Mouse (Mus musculus): ENCODE results near the gene Prkg1. TPM values are rescaled to one million over a fixed set of nuclear protein-coding genes. Genes with fewer than 3 reads are reported as not detected.
"Not testable (repeated sequence)": the region's sequence is repeated elsewhere in the genome, so short reads cannot be mapped to it uniquely, and the experiment has no call there.

Gene Prkg1
- total RNA-seq, 2 experiments from 2014 or later: 16.1 to 19.0 TPM

DNA sequence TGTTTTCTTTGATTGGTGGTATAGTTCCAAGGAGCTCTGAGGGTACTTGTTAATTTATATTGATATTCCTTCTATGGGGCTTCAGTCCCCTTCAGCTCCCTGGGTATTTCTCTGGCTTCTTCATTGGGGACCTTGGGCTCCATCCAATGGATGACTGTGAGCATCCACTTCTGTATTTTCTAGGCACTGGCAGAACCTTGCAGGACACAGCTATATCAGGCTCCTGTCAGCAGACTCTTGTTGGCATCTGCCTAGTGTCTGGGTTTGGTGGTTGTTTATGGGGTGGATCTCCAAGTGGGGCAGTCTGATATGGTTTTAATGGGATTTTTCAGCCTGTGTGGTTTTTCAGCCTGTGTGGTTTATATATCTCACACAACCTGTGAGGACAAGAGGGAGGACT lies 412.0 kb downstream of the Prkg1 start:
- DNase-seq (ENCODE audit: low spot score in 2 of 2); intact Hi-C loops (cut with DNase I): not testable (repeated sequence)

DNA sequence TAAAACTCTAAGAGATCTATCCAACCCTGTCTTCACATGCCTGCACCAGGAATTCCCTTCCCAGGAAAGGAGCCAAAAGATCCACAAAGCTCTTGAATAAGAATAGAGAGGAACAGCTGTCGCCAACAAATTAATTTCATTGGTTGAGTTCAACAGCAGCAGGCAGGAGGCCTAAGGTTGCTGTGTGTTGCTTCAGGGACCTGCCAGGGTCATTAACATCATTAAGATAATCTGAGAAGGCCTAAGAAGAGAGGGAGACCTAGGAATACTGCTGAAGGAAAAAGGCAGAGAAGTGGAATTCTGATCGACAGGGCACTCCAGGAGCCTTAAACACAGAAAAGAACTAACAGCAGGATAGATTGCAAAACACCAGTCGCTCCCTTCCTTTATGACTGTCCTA lies 413.0 kb downstream of the Prkg1 start:
- intact Hi-C loops (cut with DNase I): no loop called here
- no peak for DNase-seq (ENCODE audit: low spot score in 2 of 2)

DNA sequence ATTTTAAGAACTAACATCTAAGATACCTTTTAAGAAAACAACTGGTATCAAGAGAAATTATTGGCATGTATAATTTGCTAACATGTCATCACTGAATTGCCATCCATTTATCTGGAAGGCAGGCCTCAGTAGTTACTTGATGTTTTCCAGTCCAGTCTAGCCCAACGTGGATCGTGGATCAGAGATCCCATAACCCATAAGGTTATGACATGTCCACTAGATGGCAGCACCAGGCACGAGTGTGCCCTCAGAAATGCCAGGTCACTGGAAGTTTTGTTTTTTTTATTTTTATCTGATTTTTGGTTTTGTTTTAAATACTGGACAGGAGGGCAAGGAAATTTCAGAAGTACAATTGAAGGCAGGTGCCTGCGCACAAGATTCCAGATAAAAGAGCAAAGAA lies 422.7 kb downstream of the Prkg1 start:
- peak in 1 of 2 experiments; percentile 10 for DNase-seq (ENCODE audit: low spot score in 2 of 2)
- intact Hi-C loops (cut with DNase I): loop anchor here (2.0 to 5.0 kb wide), 2 partner anchors 50 to 339 kb away; no protein-coding TSS in a partner anchor

DNA sequence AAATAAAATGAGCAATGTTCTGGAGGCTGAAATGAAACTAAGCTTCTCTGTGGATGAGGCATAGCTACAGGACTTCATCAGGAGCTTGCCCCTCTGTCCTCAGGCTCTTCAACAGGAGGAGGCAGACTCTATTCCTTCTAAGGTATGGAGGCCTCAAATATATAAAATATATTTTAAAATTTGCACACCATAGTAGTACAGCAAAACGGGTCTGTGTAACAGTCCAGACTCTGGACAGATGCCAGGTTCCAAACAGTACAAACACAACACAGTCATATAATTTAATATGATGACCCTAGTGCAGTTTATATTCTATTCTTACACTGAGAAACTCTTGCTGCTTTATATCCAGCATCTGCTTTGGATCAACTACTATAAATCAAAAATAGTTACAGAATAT lies 423.9 kb downstream of the Prkg1 start:
- intact Hi-C loops (cut with DNase I): loop anchor here (5.0 kb wide), 1 partner anchor 51 kb away; no protein-coding TSS in a partner anchor
- no peak for DNase-seq (ENCODE audit: low spot score in 2 of 2)

DNA sequence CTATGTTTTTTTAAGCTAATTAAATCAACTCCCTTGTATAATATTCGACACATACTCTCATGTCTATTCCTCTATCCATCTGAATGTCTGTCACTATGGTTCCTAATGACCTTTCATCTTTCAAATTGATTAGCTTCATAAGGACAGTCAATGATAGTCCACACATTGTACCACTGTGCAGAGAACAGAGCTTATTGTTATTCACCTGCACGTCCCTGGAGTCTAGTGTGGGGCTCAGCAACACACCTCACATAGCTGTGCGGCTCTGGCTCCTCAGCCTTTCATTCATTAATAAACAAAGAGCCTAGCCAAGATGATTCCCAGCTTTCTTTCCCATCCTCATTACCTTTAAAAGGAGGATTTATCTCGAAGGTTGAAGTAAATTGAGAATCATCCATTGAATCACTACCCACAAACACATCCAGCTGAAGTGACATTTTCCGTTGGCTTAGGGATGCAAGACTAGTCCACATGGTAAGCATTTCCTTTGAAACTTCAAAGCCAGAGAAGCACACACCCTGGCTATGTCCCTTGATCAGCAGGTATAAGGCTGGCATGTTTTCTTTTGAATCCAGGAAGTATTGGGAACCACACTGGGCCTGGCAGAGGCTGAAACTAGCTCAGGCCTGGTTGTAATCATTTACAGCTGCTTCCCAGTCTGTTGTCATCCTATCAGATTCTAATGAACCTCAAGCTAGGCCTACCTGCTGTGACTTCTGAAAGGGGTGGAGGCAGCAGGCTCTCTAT lies 426.3 kb downstream of the Prkg1 start:
- intact Hi-C loops (cut with DNase I): no loop called here
- DNase-seq (ENCODE audit: low spot score in 2 of 2): no peak

DNA sequence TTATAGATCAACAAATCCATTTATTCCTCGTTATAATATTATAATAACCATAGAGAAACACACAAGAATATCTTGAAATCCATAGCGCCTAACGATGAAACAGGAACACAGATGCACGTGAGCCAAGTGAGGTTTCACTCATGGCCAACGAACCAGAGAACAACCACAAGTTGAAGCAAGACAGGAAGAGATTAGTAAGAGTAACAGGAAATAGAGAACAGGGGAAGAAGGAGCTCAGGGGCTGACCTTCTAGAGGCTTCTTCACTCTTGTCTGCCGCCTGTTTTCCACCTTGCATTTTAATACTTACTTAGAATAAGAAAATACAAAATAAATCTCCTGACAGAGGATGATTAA lies 427.0 kb downstream of the Prkg1 start:
- DNase-seq (ENCODE audit: low spot score in 2 of 2): no peak
- intact Hi-C loops (cut with DNase I): no loop called here

DNA sequence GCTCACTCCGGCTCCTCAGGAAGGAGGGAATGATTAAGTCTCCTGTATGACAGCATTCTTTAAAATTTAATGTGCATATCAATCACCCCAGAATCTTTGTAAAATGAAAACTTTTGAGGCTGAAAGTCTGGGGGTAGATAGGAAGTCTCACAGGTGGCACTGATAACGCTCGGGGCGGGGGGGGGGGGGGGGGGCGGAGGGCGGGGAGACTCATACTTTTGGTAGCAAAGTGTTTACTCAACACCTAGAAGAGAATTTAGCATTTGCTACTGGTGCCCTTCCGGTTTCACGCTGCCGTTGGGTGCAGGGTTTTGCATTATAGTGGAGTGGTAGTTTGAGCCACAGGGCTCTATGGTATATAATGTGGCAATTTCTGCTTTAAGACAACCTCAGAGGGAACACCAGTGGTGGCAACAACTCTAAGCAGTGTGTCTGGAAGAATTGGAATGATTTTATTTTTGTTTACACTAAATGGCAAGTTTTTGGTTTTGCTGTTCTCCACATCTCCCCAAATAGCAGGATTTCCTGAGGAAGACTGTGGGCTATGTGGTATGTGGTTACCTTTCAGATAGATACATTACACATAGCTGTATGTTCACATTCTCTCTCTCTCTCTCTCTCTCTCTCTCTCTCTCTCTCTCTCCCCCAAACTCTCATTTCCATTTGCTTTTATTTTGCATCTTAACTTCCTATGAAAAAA lies 427.5 kb downstream of the Prkg1 start:
- no peak for DNase-seq (ENCODE audit: low spot score in 2 of 2)
- intact Hi-C loops (cut with DNase I): no loop called here

DNA sequence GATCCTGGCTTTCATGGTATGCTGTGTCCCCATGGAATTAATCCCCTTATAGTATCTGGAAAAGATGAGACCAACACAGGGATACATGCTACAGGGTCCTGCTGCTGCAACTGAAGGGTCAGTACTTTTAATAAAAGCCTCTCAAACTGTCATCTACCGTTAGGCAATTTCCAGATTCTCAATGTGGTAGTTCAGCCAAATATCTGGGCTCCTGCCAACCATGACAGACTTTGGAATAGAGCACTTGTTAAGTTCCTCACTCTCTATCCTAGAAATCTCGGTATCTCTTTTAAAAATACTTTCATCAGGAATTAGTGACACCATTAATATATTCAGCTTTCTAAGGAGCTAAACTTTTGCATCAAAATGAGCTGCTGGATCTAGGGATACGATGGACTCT lies 428.5 kb downstream of the Prkg1 start:
- intact Hi-C loops (cut with DNase I): no loop called here
- no peak for DNase-seq (ENCODE audit: low spot score in 2 of 2)

DNA sequence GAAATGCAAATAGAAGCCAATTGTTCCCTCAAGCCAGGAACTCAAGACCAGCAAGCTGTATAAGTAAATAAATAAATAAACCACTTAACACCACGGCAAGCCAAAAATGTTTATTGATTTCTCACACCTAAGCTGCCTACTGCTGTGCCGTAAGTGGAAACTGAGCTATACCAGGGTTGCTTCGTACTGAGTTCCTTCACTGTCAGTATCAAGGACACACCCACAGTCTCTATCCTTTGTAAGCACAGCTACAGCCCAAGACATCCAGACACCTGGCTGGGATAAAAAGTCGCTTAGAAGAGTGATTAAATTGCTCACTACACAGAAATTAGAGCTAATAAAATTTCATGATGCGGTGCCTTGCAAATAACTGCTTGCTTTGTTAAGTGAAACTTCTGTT lies 434.9 kb downstream of the Prkg1 start:
- intact Hi-C loops (cut with DNase I): no loop called here
- DNase-seq (ENCODE audit: low spot score in 2 of 2): no peak

DNA sequence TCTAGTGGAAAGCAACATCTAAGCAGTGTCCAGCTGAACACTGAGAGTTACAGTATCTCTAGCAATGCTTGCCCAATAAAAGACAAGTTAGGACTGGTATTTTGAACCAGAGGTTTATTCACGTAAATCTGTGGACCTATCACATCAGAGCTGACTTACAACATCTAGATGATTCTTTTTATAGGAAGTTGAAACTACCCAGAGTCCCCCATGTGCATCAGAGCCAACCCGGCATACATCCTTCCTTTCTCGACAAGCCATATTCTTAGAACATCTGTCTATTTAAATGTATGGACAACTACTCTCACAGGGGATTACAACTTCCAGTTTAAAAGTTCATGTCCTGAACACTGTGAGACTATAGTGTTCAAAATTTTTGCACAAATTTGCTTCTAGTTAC lies 460.1 kb downstream of the Prkg1 start:
- intact Hi-C loops (cut with DNase I): no loop called here
- no peak for DNase-seq (ENCODE audit: low spot score in 2 of 2)

DNA sequence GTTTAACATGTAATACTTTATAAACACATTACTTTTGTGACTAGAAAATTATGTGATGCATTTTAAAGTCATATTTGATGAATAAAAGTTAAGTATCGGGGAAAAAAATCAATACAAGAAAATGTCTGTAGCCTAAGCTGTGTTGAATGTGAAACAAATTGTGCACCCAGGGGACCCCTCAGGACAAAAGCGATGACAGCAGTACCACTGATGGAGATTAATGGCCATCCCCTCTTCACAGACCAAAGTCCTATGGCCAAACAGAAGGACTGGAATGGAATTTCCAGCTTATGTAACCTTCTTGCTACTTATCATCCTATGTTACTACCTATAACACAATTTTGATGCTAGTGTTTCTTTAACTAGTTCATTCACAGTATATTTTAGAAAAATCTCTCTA lies 473.6 kb downstream of the Prkg1 start:
- no peak for DNase-seq (ENCODE audit: low spot score in 2 of 2)
- intact Hi-C loops (cut with DNase I): no loop called here

DNA sequence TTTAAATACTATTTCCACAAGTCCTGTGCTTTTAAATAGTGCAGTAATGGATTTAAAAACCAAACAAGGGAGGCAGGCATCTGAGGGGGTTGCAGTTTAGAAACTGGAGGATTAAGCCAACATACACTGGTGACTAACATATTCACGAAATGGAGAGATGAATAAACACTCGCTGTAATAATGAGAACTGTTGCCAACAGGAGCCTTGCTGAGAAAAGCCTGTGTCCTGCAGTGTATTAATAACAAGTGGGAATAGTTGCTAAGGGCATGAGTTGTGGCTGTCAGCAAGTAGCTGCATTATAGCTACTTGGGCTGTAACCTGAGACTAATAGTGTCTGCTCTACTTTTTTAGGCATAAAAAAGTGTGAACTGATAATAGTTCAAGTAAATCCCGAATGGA lies 480.3 kb downstream of the Prkg1 start:
- DNase-seq (ENCODE audit: low spot score in 2 of 2): no peak
- intact Hi-C loops (cut with DNase I): no loop called here

DNA sequence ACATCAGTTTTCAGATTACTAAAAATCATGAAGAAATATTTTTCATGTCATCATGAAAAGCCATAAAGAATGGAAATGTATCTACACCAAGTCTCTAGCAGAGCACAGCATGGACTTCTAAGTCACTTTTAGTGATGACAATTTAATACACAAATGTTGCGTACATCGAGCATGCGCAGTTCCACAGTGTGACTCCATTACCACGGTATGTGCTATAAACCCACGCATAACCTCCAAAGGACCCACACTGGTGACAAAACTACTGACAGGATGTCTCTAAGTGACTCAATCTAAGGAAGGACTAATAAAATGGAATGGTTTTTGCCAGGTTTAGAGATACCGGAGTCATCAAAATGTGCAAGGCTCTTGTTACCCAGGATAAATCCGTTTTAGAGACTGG lies 480.7 kb downstream of the Prkg1 start:
- intact Hi-C loops (cut with DNase I): no loop called here

DNA sequence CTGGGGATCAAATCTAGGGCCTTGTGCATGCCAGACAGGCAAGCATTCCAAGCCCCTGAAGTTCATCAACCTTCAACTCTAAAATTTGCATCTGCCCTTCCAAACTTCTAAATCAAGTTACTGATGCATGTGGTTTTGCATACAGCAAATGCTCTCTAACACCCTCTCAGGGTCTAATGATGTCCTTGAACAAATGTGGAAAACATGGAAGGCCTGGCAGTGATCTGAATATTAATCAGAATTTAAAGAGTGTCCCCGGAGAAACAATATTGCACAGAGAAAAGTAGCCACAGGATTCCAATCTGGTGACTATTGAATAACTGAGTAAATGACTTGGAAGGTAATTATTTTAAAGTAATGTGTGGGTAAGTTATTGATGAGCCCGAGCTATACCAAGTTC lies 481.2 kb downstream of the Prkg1 start:
- intact Hi-C loops (cut with DNase I): no loop called here
- DNase-seq (ENCODE audit: low spot score in 2 of 2): no peak

More for the DNA sequence above, 480.7 kb downstream of the Prkg1 start:
- DNase-seq (ENCODE audit: low spot score in 2 of 2): no peak

DNA sequence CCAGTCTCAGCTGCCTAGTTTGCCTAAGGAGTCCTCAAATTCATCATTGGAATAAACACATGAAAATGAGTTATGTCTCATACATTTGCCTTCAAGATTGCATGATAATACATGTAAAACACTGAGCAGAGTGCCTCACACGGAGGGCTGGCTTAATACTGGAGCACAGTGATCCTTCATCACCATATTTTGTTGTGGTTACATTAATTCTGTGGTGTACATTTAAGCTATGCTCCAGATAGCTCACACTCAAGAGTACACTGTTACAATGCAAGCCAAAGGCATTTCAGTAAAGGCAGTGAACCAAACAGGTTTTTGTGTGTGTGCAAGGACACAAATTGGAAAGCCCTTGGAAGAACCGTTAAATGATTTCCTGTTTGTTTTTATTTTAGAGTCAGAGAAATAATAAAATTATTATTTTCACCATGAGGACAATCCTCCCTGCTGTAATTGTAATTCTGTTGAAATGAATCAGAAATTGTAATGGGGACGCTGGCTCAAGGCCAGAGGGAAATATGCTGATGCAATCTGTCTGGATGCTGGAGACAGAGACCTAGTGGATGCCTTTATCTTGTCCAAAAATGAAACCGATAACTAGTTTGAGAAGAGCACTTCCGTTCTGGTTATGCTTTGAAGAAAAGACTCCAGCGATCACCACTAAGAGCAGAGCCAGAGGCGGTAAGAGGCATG lies 484.9 kb downstream of the Prkg1 start:
- intact Hi-C loops (cut with DNase I): no loop called here
- DNase-seq (ENCODE audit: low spot score in 2 of 2): peak; percentile 15 to 28

DNA sequence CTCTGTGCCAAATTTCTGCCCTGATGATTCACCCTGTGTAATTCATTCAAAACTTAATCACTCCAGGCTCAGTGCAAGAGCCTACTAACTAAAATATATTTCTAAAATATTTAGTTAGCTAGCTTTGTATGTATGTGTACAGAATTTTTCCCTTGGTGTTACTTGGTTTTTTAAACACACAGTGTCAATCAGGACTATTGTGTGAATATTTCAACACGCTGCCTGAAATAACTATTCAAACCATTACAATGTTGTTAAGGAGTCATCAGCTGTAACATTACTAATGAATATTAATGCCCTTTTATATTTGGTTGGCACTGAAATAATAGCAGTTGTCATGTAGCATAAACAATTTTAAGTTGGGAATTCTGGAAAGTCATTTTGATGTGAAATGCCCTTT lies 502.4 kb downstream of the Prkg1 start:
- no peak for DNase-seq (ENCODE audit: low spot score in 2 of 2)
- intact Hi-C loops (cut with DNase I): no loop called here

DNA sequence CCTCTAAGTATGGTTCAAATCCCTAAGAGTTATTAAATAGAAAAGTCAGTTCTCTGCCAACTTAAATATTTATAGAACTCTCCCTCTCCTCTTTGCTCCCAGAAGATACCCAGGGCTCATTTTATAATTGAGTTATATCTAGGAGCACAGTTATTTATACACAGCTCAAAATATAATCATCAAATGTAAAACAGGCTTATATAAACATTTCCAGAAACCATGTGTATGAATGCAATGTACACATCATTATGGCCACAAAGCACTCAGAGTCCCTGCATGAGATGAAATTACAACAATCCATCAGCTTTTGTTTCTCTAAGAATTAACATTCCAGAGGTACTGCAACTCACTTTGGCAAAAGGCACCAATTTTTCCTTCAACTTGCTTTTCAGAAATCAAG lies 504.3 kb downstream of the Prkg1 start:
- no peak for DNase-seq (ENCODE audit: low spot score in 2 of 2)
- intact Hi-C loops (cut with DNase I): no loop called here

DNA sequence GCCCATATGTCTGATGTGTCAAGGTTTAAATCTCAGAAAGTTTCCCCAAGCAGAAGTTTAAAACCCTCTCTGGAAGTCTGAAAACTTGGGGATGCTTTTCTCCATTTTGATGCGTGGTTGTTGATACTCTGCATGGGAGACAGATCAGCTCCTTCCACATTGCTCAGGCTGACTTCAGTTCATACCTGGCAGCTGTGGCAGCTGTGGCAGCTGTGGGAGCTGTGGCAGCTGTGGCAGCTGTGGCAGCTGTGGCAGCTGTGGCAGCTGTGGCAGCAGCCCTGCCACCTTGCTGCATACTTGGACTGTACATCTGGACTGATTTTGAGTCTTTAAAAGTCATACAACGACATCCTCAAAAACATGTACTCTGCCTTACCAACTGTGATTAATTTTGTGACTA lies 509.1 kb downstream of the Prkg1 start:
- DNase-seq (ENCODE audit: low spot score in 2 of 2): no peak
- intact Hi-C loops (cut with DNase I): no loop called here

DNA sequence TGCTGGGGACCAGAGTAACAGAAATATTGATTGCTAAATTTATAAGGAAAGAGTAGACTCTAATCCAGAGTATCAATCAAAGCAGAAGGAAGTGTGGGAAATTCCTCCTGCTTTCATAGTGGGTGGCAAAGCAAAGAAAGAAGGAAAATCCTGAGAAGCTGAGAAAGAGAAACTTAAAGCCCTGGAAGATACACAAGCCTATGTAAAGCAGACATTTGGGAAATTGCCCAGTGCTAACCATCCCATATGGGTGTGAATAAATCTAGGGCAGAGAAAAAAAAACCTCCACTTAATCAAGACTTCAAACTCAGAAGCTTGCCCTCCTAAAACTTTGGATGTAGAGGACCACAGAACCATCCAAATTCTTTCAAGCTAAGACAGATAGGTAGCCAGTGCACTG lies 532.4 kb downstream of the Prkg1 start:
- DNase-seq (ENCODE audit: low spot score in 2 of 2): peak in 1 of 2 experiments; percentile 71
- intact Hi-C loops (cut with DNase I): no loop called here

DNA sequence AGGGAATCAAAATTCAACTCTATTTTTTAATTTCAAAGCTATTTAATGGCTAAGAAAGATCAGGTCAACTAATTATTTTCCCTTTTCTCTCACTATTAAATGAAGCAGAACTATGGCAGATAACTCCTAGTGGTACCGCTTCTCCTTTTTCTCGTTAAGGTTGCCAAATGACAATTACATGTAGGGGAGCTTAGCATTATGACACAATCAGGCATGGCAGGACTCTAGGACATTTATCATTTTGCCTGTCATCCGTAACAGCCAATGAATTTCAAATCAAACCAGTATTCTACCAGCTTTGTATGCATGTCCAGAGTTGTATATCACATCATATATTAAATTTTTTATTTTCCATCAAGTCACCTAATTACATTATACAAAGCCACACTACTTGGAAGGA lies 536.4 kb downstream of the Prkg1 start:
- no peak for DNase-seq (ENCODE audit: low spot score in 2 of 2)
- intact Hi-C loops (cut with DNase I): no loop called here

DNA sequence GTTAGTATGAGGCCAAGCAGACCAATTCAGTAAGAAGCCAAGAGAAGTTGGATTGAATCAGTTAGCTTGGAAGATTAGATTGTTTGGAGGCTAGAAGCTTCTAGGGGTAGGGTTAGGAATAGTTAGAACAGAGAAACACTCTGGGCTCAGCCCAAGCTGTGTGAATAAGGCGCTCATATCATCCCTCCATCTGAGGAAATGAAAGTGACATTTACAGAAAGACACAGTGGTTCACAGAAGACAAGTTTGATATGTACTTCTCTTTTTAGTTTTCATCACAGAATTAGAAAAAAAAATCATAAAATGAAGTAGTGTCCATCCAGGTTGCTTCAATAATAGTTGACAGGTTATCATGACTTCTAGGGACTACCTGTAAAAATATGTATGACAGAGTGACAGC lies 541.4 kb downstream of the Prkg1 start:
- DNase-seq (ENCODE audit: low spot score in 2 of 2): no peak
- intact Hi-C loops (cut with DNase I): no loop called here
